In genomic region chr14:89357050-89357749, GRCm38 (mm10) we compare ENCODE assay signal across 14 mouse cellular contexts.
DNase-seq lines count a peak whose midpoint lies in the region; ATAC-seq lines count a peak whose summit lies in the region.
"Had no signal": no experiment of that assay in that cellular context is flagged by ENCODE, and none has a peak within 500 bp of the region (broad histone marks: within the 10 kb centered on the region; RNA-seq: fewer than 3 reads in every experiment).

No protein-coding gene starts in this region.

- H3K4me2 ChIP-seq in lung, embryonic 16.5 days (ENCODE audit: low read depth, low read length), result no peak overlapping the region
- H3K4me2 ChIP-seq in forebrain, embryonic 15.5 days (replicated peaks), result no peak overlapping the region
- H3K4me2 ChIP-seq in midbrain, embryonic 14.5 days (ENCODE audit: low read length), result no peak overlapping the region
- H3K4me2 ChIP-seq: heart, embryonic 15.5 days; kidney, embryonic 15.5 days; liver, embryonic 13.5 days had no signal

- DNase-seq in embryo, embryonic 10.5 days (ENCODE audit: low spot score), result peak; percentile 10
- no peak for DNase-seq in embryo, embryonic 10 days (ENCODE audit: low spot score)
- DNase-seq in lung, postnatal 14 days, result no peak
- DNase-seq in midbrain, embryonic 14.5 days, result peak; percentile 20
- DNase-seq in urinary bladder, adult 2 months (ENCODE audit: low spot score), result no peak
- no peak for DNase-seq in adrenal gland, adult (ENCODE audit: inconsistent age in 2 of 2, low spot score in 1 of 2)
- DNase-seq: adrenal gland, adult 2 months; layer of hippocampus, adult 9-11 months; liver, embryonic 13.5 days had no signal

- WGBS in lung, embryonic 16.5 days, result 42% methylated on average over 5 of the region's 5 CpGs
- WGBS in forebrain, embryonic 15.5 days, result 39% methylated on average over 5 of the region's 5 CpGs
- 55% methylated on average over 5 of the region's 5 CpGs for WGBS in midbrain, embryonic 14.5 days

- no peaks in the 10 kb centered on the region; the same call in 1 of the 2 replicates for H3K4me1 ChIP-seq in lung, embryonic 16.5 days (replicated peaks; ENCODE audit: control insufficient read depth, insufficient read depth, low read length)
- 0 out of 2 replicates have a peak, but pooled peaks cover 6% of the 10 kb centered on the region for H3K4me1 ChIP-seq in forebrain, embryonic 15.5 days
- no peaks in the 10 kb centered on the region for H3K4me1 ChIP-seq in midbrain, embryonic 14.5 days (ENCODE audit: control insufficient read depth, insufficient read depth, low read length)
- H3K4me1 ChIP-seq: heart, embryonic 15.5 days; kidney, embryonic 15.5 days; liver, embryonic 13.5 days had no signal

- H3K27ac ChIP-seq in lung, embryonic 16.5 days (ENCODE audit: low read length), result no peak overlapping the region
- no peak overlapping the region for H3K27ac ChIP-seq in forebrain, embryonic 15.5 days (replicated peaks)
- H3K27ac ChIP-seq in midbrain, embryonic 14.5 days (replicated peaks; ENCODE audit: low read depth, low read length), result 0 out of 2 replicates have a peak overlapping the region, but pooled peaks have one; percentile 45
- H3K27ac ChIP-seq: heart, embryonic 15.5 days; kidney, embryonic 15.5 days; liver, embryonic 13.5 days had no signal

- no peak overlapping the region for H3K4me3 ChIP-seq in lung, embryonic 16.5 days (ENCODE audit: low read length)
- no peak overlapping the region for H3K4me3 ChIP-seq in forebrain, embryonic 15.5 days
- no peak overlapping the region for H3K4me3 ChIP-seq in midbrain, embryonic 14.5 days (replicated peaks; ENCODE audit: low read depth, low read length)
- H3K4me3 ChIP-seq: heart, embryonic 15.5 days; kidney, embryonic 15.5 days; liver, embryonic 13.5 days had no signal

- no peaks in the 10 kb centered on the region for H3K36me3 ChIP-seq in lung, embryonic 16.5 days (ENCODE audit: control insufficient read depth, insufficient read depth, low read length)
- H3K36me3 ChIP-seq in forebrain, embryonic 15.5 days, result no peaks in the 10 kb centered on the region
- H3K36me3 ChIP-seq in midbrain, embryonic 14.5 days (ENCODE audit: control insufficient read depth, insufficient read depth, low read length), result no peaks in the 10 kb centered on the region
- H3K36me3 ChIP-seq: heart, embryonic 15.5 days; kidney, embryonic 15.5 days; liver, embryonic 13.5 days had no signal

- peak; percentile 87 for ATAC-seq in lung, embryonic 16.5 days (ENCODE audit: low read depth)
- ATAC-seq in forebrain, embryonic 15.5 days (replicated peaks), result peak; percentile 77
- no peak for ATAC-seq in midbrain, embryonic 14.5 days (ENCODE audit: low FRiP score, low TSS enrichment)
- ATAC-seq: inflammation-experienced regulatory T-cells, adult 6 months had no signal

- H3K27me3 ChIP-seq in lung, embryonic 16.5 days (ENCODE audit: control insufficient read depth, insufficient read depth, low read depth, low read length), result no peaks in the 10 kb centered on the region
- no peaks in the 10 kb centered on the region for H3K27me3 ChIP-seq in forebrain, embryonic 15.5 days
- H3K27me3 ChIP-seq in midbrain, embryonic 14.5 days (ENCODE audit: control insufficient read depth, insufficient read depth, low read length), result no peaks in the 10 kb centered on the region
- H3K27me3 ChIP-seq: heart, embryonic 15.5 days; kidney, embryonic 15.5 days; liver, embryonic 13.5 days had no signal

- no peak overlapping the region for H3K9ac ChIP-seq in lung, embryonic 16.5 days (ENCODE audit: low read length)
- H3K9ac ChIP-seq in forebrain, embryonic 15.5 days (replicated peaks), result no peak overlapping the region
- H3K9ac ChIP-seq in midbrain, embryonic 14.5 days (replicated peaks; ENCODE audit: low read length), result no peak overlapping the region
- H3K9ac ChIP-seq: heart, embryonic 15.5 days; kidney, embryonic 15.5 days; liver, embryonic 13.5 days had no signal

- no peaks in the 10 kb centered on the region for H3K9me3 ChIP-seq in lung, embryonic 16.5 days (ENCODE audit: control insufficient read depth, low read length)
- H3K9me3 ChIP-seq in forebrain, embryonic 15.5 days, result no peaks in the 10 kb centered on the region
- no peaks in the 10 kb centered on the region for H3K9me3 ChIP-seq in midbrain, embryonic 14.5 days (ENCODE audit: control insufficient read depth, low read length)
- H3K9me3 ChIP-seq: heart, embryonic 15.5 days; kidney, embryonic 15.5 days; liver, embryonic 13.5 days had no signal

Comparison
In these comparisons a context has a peak if more than half of its experiments do, and no peak if none do; other contexts are left out.
1. DNase-seq: peak in embryo, embryonic 10.5 days (single experiment) and midbrain, embryonic 14.5 days (single experiment); none in embryo, embryonic 10 days (single experiment), lung, postnatal 14 days (single experiment), urinary bladder, adult 2 months (single experiment) and adrenal gland, adult (0 of 2).